Mouse (Mus musculus): ENCODE results near the gene Rarres1. TPM values are rescaled to one million over a fixed set of nuclear protein-coding genes. Genes with fewer than 3 reads are reported as not detected.

Gene Rarres1
- polyA plus RNA-seq, 1 experiment from 2014 or later: 1.4 TPM

DNA sequence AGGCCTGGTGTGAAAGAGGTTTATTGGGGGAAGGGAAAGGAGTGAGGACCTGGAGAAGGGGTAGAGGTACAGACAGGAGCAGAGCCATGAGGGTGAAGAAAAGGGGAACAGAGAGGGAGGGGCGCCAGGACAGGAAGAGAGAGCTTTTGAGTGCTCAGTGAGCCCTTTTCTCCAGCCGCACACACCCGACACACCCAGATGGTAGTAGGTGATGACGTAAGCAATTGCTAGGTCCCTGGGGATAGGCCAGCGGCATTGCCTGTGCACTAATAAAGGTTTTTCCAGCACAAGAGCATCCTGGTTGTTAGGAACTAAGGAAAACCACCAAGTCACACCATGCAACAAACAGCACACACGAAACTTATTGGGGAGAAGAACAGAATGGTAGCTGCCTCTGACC lies 9.4 kb upstream of the Rarres1 start:
- Histone ChIP-seq H3K9me3 (ENCODE audit: control insufficient read depth, low read length) (no peaks in the 10 kb centered on the region), H3K4me3 (replicated peaks; ENCODE audit: low read length) (no peak overlapping the region), H3K27me3 (replicated peaks; ENCODE audit: control insufficient read depth, insufficient read depth, low read length) (no peaks in the 10 kb centered on the region), H3K36me3 (ENCODE audit: control insufficient read depth, insufficient read depth) (no peaks in the 10 kb centered on the region), H3K4me2 (ENCODE audit: low read length) (no peak overlapping the region), H3K27ac (ENCODE audit: low read length) (no peak overlapping the region), H3K4me1 (replicated peaks; ENCODE audit: control insufficient read depth, insufficient read depth, low read length) (no peaks in the 10 kb centered on the region), H3K9ac (replicated peaks; ENCODE audit: low read depth, low read length) (no peak overlapping the region)
- 85% methylated on average over 6 of the region's 6 CpGs for WGBS
- ATAC-seq: no peak

DNA sequence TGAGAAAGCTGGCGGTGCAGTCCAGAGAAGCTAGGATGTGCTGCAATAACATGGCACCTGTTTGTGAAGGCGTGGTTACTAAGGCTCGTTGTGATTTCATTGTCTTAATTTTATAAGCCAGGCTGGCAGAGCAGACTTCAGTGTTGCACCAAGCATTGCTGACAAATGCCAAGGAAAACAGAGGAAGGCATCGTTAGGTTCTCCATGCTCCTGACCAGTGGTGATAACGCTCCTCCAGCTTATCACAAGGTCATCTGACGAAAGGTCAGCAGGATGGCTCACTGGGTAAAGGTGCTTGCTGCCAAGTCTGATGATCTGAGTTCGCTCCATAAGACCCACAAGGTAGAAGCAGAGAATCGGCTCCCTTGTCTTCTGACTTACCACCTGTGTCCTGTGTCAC lies 7.4 kb upstream of the Rarres1 start:
- Histone ChIP-seq H3K27ac (ENCODE audit: low read length) (no peak overlapping the region), H3K36me3 (ENCODE audit: control insufficient read depth, insufficient read depth) (no peaks in the 10 kb centered on the region), H3K27me3 (replicated peaks; ENCODE audit: control insufficient read depth, insufficient read depth, low read length) (no peaks in the 10 kb centered on the region), H3K4me2 (ENCODE audit: low read length) (no peak overlapping the region), H3K9me3 (ENCODE audit: control insufficient read depth, low read length) (no peaks in the 10 kb centered on the region), H3K4me3 (replicated peaks; ENCODE audit: low read length) (no peak overlapping the region), H3K4me1 (replicated peaks; ENCODE audit: control insufficient read depth, insufficient read depth, low read length) (no peaks in the 10 kb centered on the region), H3K9ac (replicated peaks; ENCODE audit: low read depth, low read length) (no peak overlapping the region)
- 83% methylated on average over 8 of the region's 8 CpGs for WGBS
- no peak for ATAC-seq

DNA sequence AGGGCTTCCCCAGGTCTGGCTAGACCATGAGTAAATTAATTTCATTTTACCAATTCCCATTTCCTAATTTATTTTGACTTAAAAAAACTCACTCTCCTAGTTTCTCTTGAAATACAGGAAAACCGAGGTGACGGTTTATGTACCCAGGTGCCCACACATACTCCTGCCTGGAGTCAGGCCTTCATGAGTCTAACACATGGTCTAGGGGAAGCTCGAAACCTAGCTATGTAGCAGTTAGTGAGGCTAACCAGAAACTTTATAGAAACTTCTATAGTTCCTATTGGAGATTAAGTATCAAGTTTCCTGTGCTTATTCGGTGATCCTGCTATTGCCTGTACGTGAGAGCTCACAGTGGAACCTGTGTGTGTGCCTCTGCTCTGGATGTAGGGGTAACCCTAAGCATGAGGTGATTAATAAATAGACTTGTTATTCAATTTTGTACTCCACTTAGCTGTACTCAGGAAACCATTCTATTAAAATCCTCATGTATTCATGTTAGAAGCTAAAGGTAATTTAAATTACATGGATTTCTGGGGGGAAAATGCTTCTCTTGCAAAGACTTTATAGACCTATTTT lies 5.3 kb upstream of the Rarres1 start:
- Histone ChIP-seq H3K4me1 (replicated peaks; ENCODE audit: control insufficient read depth, insufficient read depth, low read length) (peaks cover under 1% of the 10 kb centered on the region), H3K4me3 (replicated peaks; ENCODE audit: low read length) (no peak overlapping the region), H3K27me3 (replicated peaks; ENCODE audit: control insufficient read depth, insufficient read depth, low read length) (peaks cover 10% of the 10 kb centered on the region), H3K27ac (ENCODE audit: low read length) (no peak overlapping the region), H3K9me3 (ENCODE audit: control insufficient read depth, low read length) (no peaks in the 10 kb centered on the region), H3K36me3 (ENCODE audit: control insufficient read depth, insufficient read depth) (no peaks in the 10 kb centered on the region), H3K9ac (replicated peaks; ENCODE audit: low read depth, low read length) (no peak overlapping the region), H3K4me2 (ENCODE audit: low read length) (no peak overlapping the region)
- ATAC-seq: no peak
- WGBS: 90% methylated on average over 5 of the region's 5 CpGs

DNA sequence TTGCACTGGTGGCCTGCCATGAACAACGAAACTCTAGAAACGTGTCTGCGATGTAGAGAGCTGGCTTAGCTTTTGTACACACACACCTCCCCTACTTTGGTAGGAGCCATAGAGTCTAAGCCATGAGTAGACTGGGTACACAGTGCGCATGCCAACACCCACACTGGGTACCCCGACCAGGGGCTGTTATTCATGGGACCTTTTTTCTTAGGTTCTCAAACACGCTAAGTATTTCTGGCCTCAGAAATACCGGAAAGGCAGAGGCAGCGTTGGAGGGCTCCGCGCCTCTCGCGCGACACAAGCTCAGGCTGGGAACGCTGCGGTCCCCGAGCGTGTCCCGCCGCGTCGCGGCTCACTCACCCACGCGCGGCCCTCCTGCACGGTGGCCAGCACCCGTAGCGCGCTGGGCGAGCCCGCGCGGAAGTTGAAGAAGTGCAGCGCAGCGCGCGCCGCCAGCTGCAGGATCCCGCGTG lies 486 bp downstream of the Rarres1 start:
- peak overlapping the region; percentile 60 for H3K9ac ChIP-seq (replicated peaks; ENCODE audit: low read depth, low read length)
- no peaks in the 10 kb centered on the region for H3K9me3 ChIP-seq (ENCODE audit: control insufficient read depth, low read length)
- 4% methylated on average over 39 of the region's 40 CpGs for WGBS

DNA sequence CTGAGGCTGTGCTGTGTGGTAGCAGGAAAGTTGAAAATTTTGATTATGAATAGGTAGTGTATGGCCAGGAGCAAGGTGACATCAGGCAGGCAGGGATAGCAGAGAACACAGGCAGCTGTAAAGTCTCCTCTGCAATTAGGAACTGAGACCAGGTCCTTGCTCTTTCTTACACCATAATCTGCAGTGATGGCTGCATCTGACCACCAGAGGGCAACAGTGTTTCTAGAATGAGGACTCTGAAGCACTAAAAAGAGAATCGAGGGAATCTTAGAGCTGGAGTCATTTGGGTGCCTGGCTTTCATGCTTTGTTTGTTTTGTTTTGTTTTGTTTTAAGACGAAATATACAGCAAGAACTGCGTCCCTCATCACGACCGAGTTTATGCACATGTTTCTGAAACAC lies 2.5 kb downstream of the Rarres1 start:
- WGBS: 2% methylated on average over 5 of the region's 5 CpGs
- peak; percentile 84 for ATAC-seq

More for the DNA sequence above, 486 bp downstream of the Rarres1 start:
- Histone ChIP-seq H3K27me3 (replicated peaks; ENCODE audit: control insufficient read depth, insufficient read depth, low read length) (peaks cover 18% of the 10 kb centered on the region), H3K36me3 (ENCODE audit: control insufficient read depth, insufficient read depth) (no peaks in the 10 kb centered on the region), H3K27ac (ENCODE audit: low read length) (no peak overlapping the region), H3K4me2 (ENCODE audit: low read length) (peak overlapping the region; percentile 96), H3K4me1 (replicated peaks; ENCODE audit: control insufficient read depth, insufficient read depth, low read length) (peaks cover 10% of the 10 kb centered on the region), H3K4me3 (replicated peaks; ENCODE audit: low read length) (peak overlapping the region; percentile 60)
- ATAC-seq: peak; percentile 61

DNA sequence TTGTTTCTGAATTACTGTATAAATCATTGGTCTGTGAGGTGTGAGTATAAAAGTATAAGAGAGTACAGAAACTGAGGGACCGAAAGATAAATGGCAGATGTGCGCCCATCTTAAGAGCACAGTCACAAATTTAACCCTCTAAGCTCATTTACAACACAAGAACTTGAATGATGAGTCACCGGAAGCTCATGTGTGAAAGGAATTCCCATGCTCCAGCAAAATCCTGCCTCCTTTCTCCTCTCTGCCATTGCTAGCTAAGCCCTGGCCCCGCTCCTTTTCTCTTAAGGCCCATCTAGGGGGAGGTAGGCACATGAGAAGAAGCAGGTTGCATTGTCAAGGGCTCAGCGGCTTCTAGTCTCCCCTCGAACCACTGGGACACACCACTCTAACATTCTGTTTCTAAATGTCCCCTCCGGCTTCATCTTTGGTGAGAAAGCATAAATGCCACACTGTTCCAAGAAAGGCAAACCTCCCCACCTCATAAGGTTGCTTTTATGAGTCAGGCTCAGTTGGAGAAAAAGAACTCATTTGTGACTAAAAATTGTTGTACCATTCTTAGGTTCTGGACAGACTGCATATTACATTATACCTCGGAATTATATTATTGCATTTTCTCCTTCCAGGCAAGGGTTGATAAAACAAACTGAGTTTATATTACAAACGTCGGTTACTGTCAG lies 7.0 kb downstream of the Rarres1 start:
- no peak overlapping the region for H3K9ac ChIP-seq (replicated peaks; ENCODE audit: low read depth, low read length)
- WGBS: 84% methylated on average over 10 of the region's 10 CpGs
- no peaks in the 10 kb centered on the region for H3K36me3 ChIP-seq (ENCODE audit: control insufficient read depth, insufficient read depth)
- ATAC-seq: no peak
- H3K27me3 ChIP-seq (replicated peaks; ENCODE audit: control insufficient read depth, insufficient read depth, low read length): no peaks in the 10 kb centered on the region; the same call in 1 of the 2 replicates
- H3K9me3 ChIP-seq (ENCODE audit: control insufficient read depth, low read length): no peaks in the 10 kb centered on the region
- no peak overlapping the region for H3K4me2 ChIP-seq (ENCODE audit: low read length)
- H3K4me1 ChIP-seq (replicated peaks; ENCODE audit: control insufficient read depth, insufficient read depth, low read length): no peaks in the 10 kb centered on the region
- H3K27ac ChIP-seq (ENCODE audit: low read length): no peak overlapping the region
- H3K4me3 ChIP-seq (replicated peaks; ENCODE audit: low read length): no peak overlapping the region

More for the DNA sequence above, 2.5 kb downstream of the Rarres1 start:
- H3K4me1 ChIP-seq (replicated peaks; ENCODE audit: control insufficient read depth, insufficient read depth, low read length): peaks cover 10% of the 10 kb centered on the region
- no peaks in the 10 kb centered on the region for H3K9me3 ChIP-seq (ENCODE audit: control insufficient read depth, low read length)
- no peaks in the 10 kb centered on the region for H3K36me3 ChIP-seq (ENCODE audit: control insufficient read depth, insufficient read depth)
- H3K27me3 ChIP-seq (replicated peaks; ENCODE audit: control insufficient read depth, insufficient read depth, low read length): peaks cover 18% of the 10 kb centered on the region
- no peak overlapping the region for H3K4me2 ChIP-seq (ENCODE audit: low read length)
- H3K9ac ChIP-seq (replicated peaks; ENCODE audit: low read depth, low read length): no peak overlapping the region
- H3K4me3 ChIP-seq (replicated peaks; ENCODE audit: low read length): no peak overlapping the region
- no peak overlapping the region for H3K27ac ChIP-seq (ENCODE audit: low read length)

DNA sequence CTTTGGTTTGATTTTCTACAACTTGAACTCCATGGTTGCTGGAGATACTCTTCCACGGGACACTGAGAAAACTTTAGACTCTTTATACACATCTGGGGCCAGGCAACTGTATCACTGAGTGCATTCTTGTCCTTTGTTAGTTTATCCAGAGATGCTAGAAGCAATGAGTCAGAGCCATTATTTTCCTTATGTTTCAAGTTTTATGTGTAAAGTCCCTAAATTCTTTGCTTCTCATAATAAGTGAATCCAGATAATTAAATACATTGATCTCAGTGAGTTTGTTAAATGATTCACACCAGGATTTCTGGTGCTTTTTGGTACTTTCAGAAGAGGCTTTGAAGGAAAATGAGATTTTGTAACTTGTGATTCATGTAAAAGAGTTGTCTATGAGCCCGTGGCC lies 10.0 kb downstream of the Rarres1 start:
- H3K27me3 ChIP-seq (replicated peaks; ENCODE audit: control insufficient read depth, insufficient read depth, low read length): no peaks in the 10 kb centered on the region
- no peak overlapping the region for H3K9ac ChIP-seq (replicated peaks; ENCODE audit: low read depth, low read length)
- no peak overlapping the region for H3K27ac ChIP-seq (ENCODE audit: low read length)
- 70% methylated on average over 2 of the region's 2 CpGs for whole genome bisulfite sequencing
- no peak overlapping the region for H3K4me3 ChIP-seq (replicated peaks; ENCODE audit: low read length)
- no peaks in the 10 kb centered on the region for H3K4me1 ChIP-seq (replicated peaks; ENCODE audit: control insufficient read depth, insufficient read depth, low read length)
- ATAC-seq: no peak
- H3K9me3 ChIP-seq (ENCODE audit: control insufficient read depth, low read length): no peaks in the 10 kb centered on the region
- no peaks in the 10 kb centered on the region for H3K36me3 ChIP-seq (ENCODE audit: control insufficient read depth, insufficient read depth)
- H3K4me2 ChIP-seq (ENCODE audit: low read length): no peak overlapping the region

DNA sequence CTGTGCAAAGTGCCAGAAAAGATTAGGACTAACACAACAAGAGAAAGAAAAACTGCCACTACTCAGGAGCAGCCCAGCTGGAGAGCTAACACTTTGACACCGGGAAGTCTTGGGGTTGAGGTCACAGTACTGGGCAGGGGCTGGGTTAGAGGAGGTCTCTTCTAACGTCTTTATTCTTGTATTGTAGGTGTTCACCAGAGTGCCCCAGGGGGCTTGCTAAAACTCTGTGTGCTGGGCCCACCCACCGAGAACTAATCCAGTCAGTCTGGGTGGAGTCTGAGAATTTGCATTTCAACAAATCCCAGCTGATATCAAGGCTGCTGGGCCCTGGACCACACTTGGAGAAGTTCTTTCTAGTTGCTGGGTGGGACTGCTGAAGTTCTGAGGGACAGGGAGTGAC lies 11.4 kb downstream of the Rarres1 start:
- H3K27ac ChIP-seq (ENCODE audit: low read length): no peak overlapping the region
- H3K4me1 ChIP-seq (replicated peaks; ENCODE audit: control insufficient read depth, insufficient read depth, low read length): no peaks in the 10 kb centered on the region
- no peaks in the 10 kb centered on the region for H3K36me3 ChIP-seq (ENCODE audit: control insufficient read depth, insufficient read depth)
- H3K9ac ChIP-seq (replicated peaks; ENCODE audit: low read depth, low read length): no peak overlapping the region
- H3K4me3 ChIP-seq (replicated peaks; ENCODE audit: low read length): no peak overlapping the region
- H3K27me3 ChIP-seq (replicated peaks; ENCODE audit: control insufficient read depth, insufficient read depth, low read length): no peaks in the 10 kb centered on the region
- H3K9me3 ChIP-seq (ENCODE audit: control insufficient read depth, low read length): no peaks in the 10 kb centered on the region
- ATAC-seq: no peak
- 1% methylated on average over 3 of the region's 3 CpGs for WGBS
- H3K4me2 ChIP-seq (ENCODE audit: low read length): no peak overlapping the region

DNA sequence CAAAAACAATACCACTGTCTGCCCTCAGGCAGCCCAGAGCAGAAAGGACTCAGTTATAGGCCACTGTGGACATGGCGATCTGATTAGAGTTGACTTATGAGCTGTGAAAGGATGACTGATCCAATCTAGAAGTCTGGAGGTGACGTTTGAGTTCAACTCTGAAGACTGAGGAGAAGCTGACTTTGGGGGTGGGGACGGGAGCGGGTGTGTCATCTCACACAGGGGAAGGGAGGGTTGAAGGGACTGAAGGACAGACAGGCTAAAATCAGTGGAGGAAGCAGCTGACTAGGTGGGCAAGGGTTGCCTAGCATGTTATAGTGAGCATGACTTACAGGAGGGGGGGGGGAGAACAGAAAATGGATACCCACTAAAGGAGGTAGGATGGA lies 15.9 kb downstream of the Rarres1 start:
- Histone ChIP-seq H3K9ac (replicated peaks; ENCODE audit: low read depth, low read length) (no peak overlapping the region), H3K4me2 (ENCODE audit: low read length) (no peak overlapping the region), H3K4me3 (replicated peaks; ENCODE audit: low read length) (no peak overlapping the region), H3K4me1 (replicated peaks; ENCODE audit: control insufficient read depth, insufficient read depth, low read length) (no peaks in the 10 kb centered on the region), H3K36me3 (ENCODE audit: control insufficient read depth, insufficient read depth) (no peaks in the 10 kb centered on the region), H3K27me3 (replicated peaks; ENCODE audit: control insufficient read depth, insufficient read depth, low read length) (no peaks in the 10 kb centered on the region), H3K9me3 (ENCODE audit: control insufficient read depth, low read length) (no peaks in the 10 kb centered on the region), H3K27ac (ENCODE audit: low read length) (no peak overlapping the region)
- ATAC-seq: no peak
- 97% methylated on average over 4 of the region's 4 CpGs for WGBS
